Mouse (Mus musculus): ENCODE results near the gene Gm10563.
A peak's percentile ranks its signal among the peaks of the same experiment; 100 is the strongest.
"Not testable (repeated sequence)": the region's sequence is repeated elsewhere in the genome, so short reads cannot be mapped to it uniquely, and the experiment has no call there.

The Gm10563 gene

GRCm38 (mm10) chr4:155645308-155645707 is at the start of gene Gm10563:
TSS of gene Gm10563 (minus strand) at chr4:155645408.
- not testable (repeated sequence) for DNase-seq (ENCODE audit: low read depth)

GRCm38 (mm10) chr4:155694482-155695401 is 49.5 kb upstream of the Gm10563 start:
- DNase-seq (ENCODE audit: low read depth) = no peak

DNA sequence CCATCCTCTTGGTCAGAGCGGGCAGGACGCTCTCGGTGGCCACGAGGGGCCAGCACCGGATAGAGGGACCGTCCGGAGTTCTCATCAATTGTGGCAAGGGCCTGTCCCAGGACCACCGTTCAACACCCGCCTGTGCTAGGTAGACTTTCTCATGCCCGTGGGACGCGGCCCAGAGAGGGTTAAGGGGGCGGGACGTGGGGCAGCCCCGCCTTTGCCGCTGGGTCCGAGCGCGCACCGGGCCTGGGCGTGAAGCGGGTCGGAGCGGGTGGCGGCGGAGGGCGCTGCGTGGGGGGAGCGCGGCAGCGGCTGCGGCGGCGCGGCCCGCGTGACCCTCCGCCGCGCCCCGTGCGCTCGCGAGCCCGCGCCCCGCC is 48.9 kb upstream of the Gm10563 start, which contains the start of gene Fndc10:
Gene Fndc10, plus strand, starts transcription at position 232 of the 371 bp plus-strand sequence.
- no peak for DNase-seq (ENCODE audit: low read depth)

DNA sequence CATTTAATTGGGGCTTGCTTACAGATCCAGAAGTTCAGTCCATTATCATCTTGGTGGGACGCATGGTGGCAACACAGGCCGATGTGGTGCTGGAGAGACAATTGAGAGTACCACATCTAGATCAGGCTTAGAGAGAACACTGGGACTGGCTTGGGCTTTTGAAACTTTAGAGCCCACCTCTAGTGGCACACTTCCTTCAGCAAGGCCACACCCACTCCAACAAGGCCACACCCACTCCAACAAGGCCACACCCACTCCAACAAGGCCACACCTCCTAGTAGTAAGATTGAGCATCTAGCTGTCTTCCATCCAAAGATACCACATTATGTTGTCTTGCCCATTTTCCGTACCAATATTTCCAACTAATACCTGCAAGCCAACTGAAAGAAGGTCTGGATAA is 47.2 kb upstream of the Gm10563 start:
- DNase-seq (ENCODE audit: low read depth) = no peak

DNA sequence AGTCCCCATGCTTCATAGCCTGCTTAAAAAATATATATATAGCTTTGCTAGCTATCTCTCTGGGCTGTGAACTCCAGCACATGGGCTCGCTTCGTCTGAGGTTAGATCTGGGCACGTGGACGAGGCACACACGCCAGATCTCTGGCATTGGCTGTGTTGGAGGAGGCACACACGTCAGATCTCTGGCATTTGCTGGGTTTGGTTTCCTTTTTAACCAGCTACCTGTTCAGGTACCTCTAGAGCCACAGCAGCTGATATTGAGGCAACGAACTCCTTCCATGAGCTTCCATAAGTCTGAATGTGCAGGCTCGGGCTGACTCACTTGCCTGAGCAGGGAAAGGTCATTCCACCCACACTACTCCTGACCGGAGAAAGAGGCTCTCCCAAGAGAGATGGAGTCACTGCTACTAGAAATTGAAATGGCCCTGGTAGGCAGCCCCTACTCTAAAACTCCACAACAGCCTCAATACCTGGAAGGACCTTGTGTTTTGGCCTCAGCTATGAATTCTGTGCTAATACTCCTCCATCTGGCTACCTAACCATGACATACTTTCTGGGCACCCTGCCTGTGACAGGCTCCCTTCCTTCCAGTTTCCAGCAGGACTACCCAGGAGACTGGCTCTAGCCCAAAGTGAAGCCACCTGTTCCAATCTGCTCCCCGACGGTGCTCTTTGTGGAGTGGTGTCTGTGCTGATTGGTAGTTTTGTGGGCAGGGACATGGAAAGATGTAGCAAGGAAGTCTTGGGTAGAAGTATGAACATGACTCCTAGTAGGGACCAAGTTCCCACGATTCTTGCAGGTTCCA is 45.6 kb upstream of the Gm10563 start:
- no peak for DNase-seq (ENCODE audit: low read depth)

- not testable (repeated sequence) for DNase-seq (ENCODE audit: low read depth)
These were observed 42.6 kb upstream of the Gm10563 start for GRCm38 (mm10) chr4:155687764-155688163.

DNA sequence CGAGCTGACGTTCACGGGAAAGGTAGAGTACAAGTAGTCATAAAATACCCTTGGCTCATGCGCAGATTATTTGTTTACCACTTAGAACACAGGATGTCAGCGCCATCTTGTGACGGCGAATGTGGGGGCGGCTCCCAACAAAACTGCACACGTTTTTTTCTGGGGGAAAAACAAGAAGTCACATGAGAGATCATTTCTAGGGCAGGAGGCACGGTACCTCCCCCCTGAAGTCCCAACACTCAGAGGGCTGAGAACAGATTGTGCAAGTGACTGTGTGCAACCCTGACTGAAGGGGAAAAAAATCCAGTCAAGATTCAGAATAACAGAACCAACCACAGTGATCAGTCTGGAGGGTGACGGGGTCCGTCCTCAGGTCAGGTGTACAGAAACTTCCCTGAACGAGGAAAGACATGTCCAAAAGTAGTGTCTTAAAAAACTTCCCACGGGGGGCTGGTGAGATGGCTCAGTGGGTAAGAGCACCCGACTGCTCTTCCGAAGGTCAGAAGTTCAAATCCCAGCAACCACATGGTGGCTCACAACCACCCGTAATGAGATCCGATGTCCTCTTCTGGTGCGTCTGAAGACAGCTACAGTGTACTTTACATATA is 38.6 kb upstream of the Gm10563 start:
- not testable (repeated sequence) for DNase-seq (ENCODE audit: low read depth)

- DNase-seq (ENCODE audit: low read depth) = no peak
These were observed 30.8 kb upstream of the Gm10563 start for GRCm38 (mm10) chr4:155675991-155676390.

- no peak for DNase-seq (ENCODE audit: low read depth)
These were observed 26.9 kb upstream of the Gm10563 start for GRCm38 (mm10) chr4:155672082-155672481.

GRCm38 (mm10) chr4:155670236-155670635 is 25.0 kb upstream of the Gm10563 start:
- DNase-seq (ENCODE audit: low read depth) = not testable (repeated sequence)

- no peak for DNase-seq (ENCODE audit: low read depth)
These were observed 24.4 kb upstream of the Gm10563 start for GRCm38 (mm10) chr4:155669598-155670075.

DNA sequence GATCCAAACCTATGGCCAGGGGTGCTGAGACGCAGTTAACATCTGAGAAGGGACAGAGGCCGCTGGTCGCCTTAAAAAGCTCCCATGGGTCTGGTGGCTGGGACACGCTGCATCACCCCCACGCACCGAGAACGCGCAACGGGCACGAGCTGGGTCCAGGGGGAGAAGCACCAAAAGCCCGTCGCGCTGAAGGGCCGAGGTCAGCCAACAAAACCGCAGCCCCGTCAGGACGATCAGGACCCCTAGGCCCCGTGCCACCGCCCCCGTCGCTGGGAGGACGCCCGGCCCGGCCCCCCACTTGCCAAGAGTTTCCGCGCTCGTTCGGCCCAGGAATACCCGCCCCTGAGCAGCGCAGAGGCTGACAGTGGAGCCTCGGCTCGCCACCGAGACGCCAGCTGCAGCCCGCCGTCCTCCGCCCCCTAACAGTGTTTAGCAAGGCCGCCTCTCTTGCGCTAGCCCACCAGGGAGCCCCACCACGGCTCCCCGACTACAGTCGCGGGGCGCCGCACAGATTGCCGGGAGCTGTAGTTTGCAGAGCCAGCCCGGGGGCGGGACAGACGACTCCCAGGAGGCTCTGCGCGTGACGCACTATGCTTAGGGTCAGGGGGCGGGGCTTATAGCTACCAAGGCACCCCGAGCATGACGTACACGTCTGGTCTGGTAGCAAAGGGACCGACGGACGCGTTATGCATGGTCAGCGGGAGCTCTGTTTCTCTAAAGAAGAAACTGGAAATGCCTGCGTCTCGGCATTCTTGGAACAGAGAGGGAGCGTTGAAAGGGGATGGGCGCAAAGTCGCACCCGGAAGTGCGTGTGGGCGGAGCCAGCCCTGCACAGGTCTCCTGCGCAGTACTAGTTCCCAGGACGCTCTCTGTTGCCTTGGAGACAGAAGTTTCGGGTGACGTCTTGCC is 23.7 kb upstream of the Gm10563 start, which contains the start of gene Mib2:
Gene Mib2, minus strand, starts transcription at position 510 of the 909 bp plus-strand sequence.
- DNase-seq (ENCODE audit: low read depth) = peak; percentile 92

DNA sequence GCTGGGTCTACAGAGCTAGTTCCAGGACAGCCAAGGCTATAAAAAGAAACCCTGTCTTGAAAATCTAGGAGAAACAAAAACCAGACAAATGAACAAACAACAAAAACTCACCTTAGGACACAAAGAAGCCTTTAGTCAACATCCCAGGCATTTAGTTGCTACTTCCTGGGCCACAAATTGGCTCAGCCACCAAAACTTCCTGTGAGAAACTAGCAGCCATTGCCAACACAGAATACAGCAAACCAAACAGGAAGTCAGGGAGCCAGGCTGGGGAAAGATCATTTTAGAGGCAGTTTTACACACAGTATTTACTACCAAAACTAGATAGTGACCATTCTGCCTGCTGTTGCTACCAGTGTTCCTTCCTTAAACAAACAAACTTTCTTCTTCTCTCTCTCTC is 21.7 kb upstream of the Gm10563 start:
- no peak for DNase-seq (ENCODE audit: low read depth)

DNA sequence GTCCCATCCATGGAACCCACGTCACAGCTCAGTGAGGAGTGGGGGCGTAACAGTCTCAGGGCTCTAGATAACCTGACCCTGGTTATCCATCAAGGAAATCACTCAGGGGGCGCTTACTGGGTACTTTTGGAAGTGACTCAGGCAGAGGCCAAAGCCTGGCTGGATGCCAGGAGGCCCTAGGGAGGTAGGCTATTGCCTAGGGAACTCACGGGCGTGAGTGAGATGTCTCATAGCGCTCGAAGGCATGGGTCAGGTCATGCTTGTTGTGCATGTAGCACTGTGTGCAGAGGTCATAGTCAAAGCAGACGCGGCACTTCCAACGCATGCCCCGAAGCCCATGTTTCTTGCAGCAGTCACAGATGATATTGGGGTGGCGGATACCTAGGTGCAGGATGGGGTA is 15.4 kb upstream of the Gm10563 start:
- DNase-seq (ENCODE audit: low read depth) = no peak

- no peak for DNase-seq (ENCODE audit: low read depth)
These were observed 13.8 kb upstream of the Gm10563 start for GRCm38 (mm10) chr4:155658961-155659360.

- DNase-seq (ENCODE audit: low read depth) = no peak
These were observed 11.1 kb upstream of the Gm10563 start for GRCm38 (mm10) chr4:155656214-155656751.

- DNase-seq (ENCODE audit: low read depth) = no peak
These were observed 9.5 kb upstream of the Gm10563 start for GRCm38 (mm10) chr4:155654456-155655298.

GRCm38 (mm10) chr4:155654183-155654455 is 8.9 kb upstream of the Gm10563 start:
- no peak for DNase-seq (ENCODE audit: low read depth)

- DNase-seq (ENCODE audit: low read depth) = no peak
These were observed 8.4 kb upstream of the Gm10563 start for GRCm38 (mm10) chr4:155653451-155654182.
